Comparison of ENCODE assay signal across 9 mouse cellular contexts in genomic region chr11:35837156-35838126, GRCm38 (mm10). TPM values are rescaled to one million over a fixed set of nuclear protein-coding genes. Genes with fewer than 3 reads are reported as not detected.
A peak's percentile ranks its signal among the peaks of the same experiment; 100 is the strongest.
DNase-seq lines count a peak whose midpoint lies in the region; ATAC-seq and TF ChIP-seq lines count a peak whose summit lies in the region.
"Had no signal": no experiment of that assay in that cellular context is flagged by ENCODE, and none has a peak within 500 bp of the region (broad histone marks: within the 10 kb centered on the region; RNA-seq: fewer than 3 reads in every experiment).

No protein-coding gene starts in this region.

- peak overlapping the region; percentile 44; the same call in 1 of the 2 replicates for H3K4me3 ChIP-seq in heart, embryonic 12.5 days
- peak overlapping the region; percentile 38; the same call in 1 of the 2 replicates for H3K4me3 ChIP-seq in embryonic facial prominence, embryonic 15.5 days (replicated peaks)
- peak overlapping the region in 1 of 2 experiments; percentile 5; a peak in 2 of 4 replicates for H3K4me3 ChIP-seq in liver, embryonic 14.5 days (ENCODE audit: insufficient read depth in 1 of 2, low read depth in 2 of 2, low read length in 2 of 2)

- no peaks in the 10 kb centered on the region for H3K27me3 ChIP-seq in heart, embryonic 12.5 days (replicated peaks)
- no peaks in the 10 kb centered on the region for H3K27me3 ChIP-seq in embryonic facial prominence, embryonic 15.5 days
- no peaks in the 10 kb centered on the region for H3K27me3 ChIP-seq in liver, embryonic 14.5 days (ENCODE audit: control insufficient read depth, insufficient read depth, low read length)

- no peaks in the 10 kb centered on the region for H3K9me3 ChIP-seq in heart, embryonic 12.5 days (replicated peaks)
- no peaks in the 10 kb centered on the region for H3K9me3 ChIP-seq in embryonic facial prominence, embryonic 15.5 days (replicated peaks)
- H3K9me3 ChIP-seq in liver, embryonic 14.5 days (ENCODE audit: control insufficient read depth, low read length) = no peaks in the 10 kb centered on the region

- H3K27ac ChIP-seq in heart, embryonic 12.5 days (ENCODE audit: poor library complexity, severe bottlenecking) = peak overlapping the region; percentile 36; the same call in 1 of the 2 replicates
- peak overlapping the region; percentile 31; the same call in 1 of the 2 replicates for H3K27ac ChIP-seq in embryonic facial prominence, embryonic 15.5 days (replicated peaks)
- H3K27ac ChIP-seq in liver, embryonic 14.5 days = no peak overlapping the region

- H3K9ac ChIP-seq in heart, embryonic 12.5 days = no peak overlapping the region
- H3K9ac ChIP-seq in embryonic facial prominence, embryonic 15.5 days = no peak overlapping the region
- H3K9ac ChIP-seq in liver, embryonic 14.5 days (replicated peaks) = no peak overlapping the region

- H3K4me2 ChIP-seq in heart, embryonic 12.5 days = peak overlapping the region; percentile 72
- peak overlapping the region; percentile 64 for H3K4me2 ChIP-seq in embryonic facial prominence, embryonic 15.5 days (replicated peaks)
- peak overlapping the region; percentile 79 for H3K4me2 ChIP-seq in liver, embryonic 14.5 days (ENCODE audit: low read depth)

- no peak for DNase-seq in heart, adult 11 months
- DNase-seq in A20 (ENCODE audit: low read depth, low spot score) = peak; percentile 42
- no peak for DNase-seq in liver, embryonic 14.5 days (ENCODE audit: low read depth in 3 of 3, low spot score in 3 of 3)
- DNase-seq in urinary bladder, postnatal 14 days (ENCODE audit: low spot score) = no peak
- no peak for DNase-seq in frontal cortex, postnatal 25 days (ENCODE audit: low spot score in 2 of 2)
- no peak for DNase-seq in gastrocnemius, postnatal 14 days

- H3K36me3 ChIP-seq in heart, embryonic 12.5 days = peaks cover 3% of the 10 kb centered on the region
- peaks cover 1% of the 10 kb centered on the region for H3K36me3 ChIP-seq in embryonic facial prominence, embryonic 15.5 days
- no peaks in the 10 kb centered on the region for H3K36me3 ChIP-seq in liver, embryonic 14.5 days (replicated peaks; ENCODE audit: control insufficient read depth, insufficient read depth, low read depth)

- ATAC-seq in heart, embryonic 12.5 days (ENCODE audit: insufficient number of reproducible peaks, low FRiP score) = no peak
- ATAC-seq in embryonic facial prominence, embryonic 15.5 days (ENCODE audit: insufficient number of reproducible peaks, low FRiP score, low TSS enrichment, low read depth) = no peak
- ATAC-seq in liver, embryonic 14.5 days (ENCODE audit: insufficient read depth) = no peak

- intact Hi-C loops in gastrocnemius, postnatal 14 days (cut with DNase I; ENCODE audit: low total_unique reads) = no loop called here

- WGBS in heart, embryonic 12.5 days = 64% methylated on average over 5 of the region's 5 CpGs
- WGBS in embryonic facial prominence, embryonic 15.5 days = 70% methylated on average over 5 of the region's 5 CpGs
- 56% methylated on average over 5 of the region's 5 CpGs for WGBS in liver, embryonic 14.5 days (ENCODE audit: insufficient replicate concordance)

- peak; percentile 15; the same call in 1 of the 2 replicates for TF ChIP-seq CTCF in liver, embryonic 14.5 days (IDR thresholded peaks at IDR 0.05; ENCODE audit: low read depth)

- TF ChIP-seq EP300 in liver, embryonic 14.5 days (IDR thresholded peaks at IDR 0.05; ENCODE audit: low read depth) = no peak

- peaks cover 13% of the 10 kb centered on the region for H3K4me1 ChIP-seq in heart, embryonic 12.5 days (replicated peaks)
- H3K4me1 ChIP-seq in embryonic facial prominence, embryonic 15.5 days = peaks cover 12% of the 10 kb centered on the region
- peaks cover 11% of the 10 kb centered on the region in 2 experiments for H3K4me1 ChIP-seq in liver, embryonic 14.5 days (replicated peaks; ENCODE audit: control insufficient read depth in 2 of 2, insufficient read depth in 2 of 2, low read length in 1 of 2)

RNA-seq across cellular contexts. Expression of gene Rars, which starts 3.1 kb away (rescaled TPM):
- polyA plus RNA-seq in heart, embryonic 12.5 days (2016; fragmentation: Nextera tagmentation; extraction: Ambion mirVana) = 68.5 and 73.8 TPM in 2 replicates
- polyA plus RNA-seq in embryonic facial prominence, embryonic 15.5 days (2015; fragmentation: Nextera tagmentation; extraction: Ambion mirVana) = 77.1 and 77.8 TPM in 2 replicates
- 22.4 and 35.4 TPM in 2 replicates for polyA plus RNA-seq in liver, embryonic 14.5 days (2012; rRNA removed)
- 54.5 and 54.8 TPM in 2 replicates for polyA plus RNA-seq in liver, embryonic 14.5 days (2014; fragmentation: Nextera tagmentation; extraction: Ambion mirVana)
- 10 to 100 TPM; 47.8 to 56.6 TPM for total RNA-seq in gastrocnemius, postnatal 14 days (2021)

RNA-seq across cellular contexts. Expression of gene Fbll1, which starts 38.8 kb away (rescaled TPM):
- polyA plus RNA-seq in heart, embryonic 12.5 days (2016; fragmentation: Nextera tagmentation; extraction: Ambion mirVana) = not detected in 2 replicates
- 0.11 and 0.15 TPM in 2 replicates for polyA plus RNA-seq in embryonic facial prominence, embryonic 15.5 days (2015; fragmentation: Nextera tagmentation; extraction: Ambion mirVana)
- 0.14 TPM in 1 of 2 replicates, not detected in the other for polyA plus RNA-seq in liver, embryonic 14.5 days (2012; rRNA removed)
- not detected in 2 replicates for polyA plus RNA-seq in liver, embryonic 14.5 days (2014; fragmentation: Nextera tagmentation; extraction: Ambion mirVana)
- not detected for total RNA-seq in gastrocnemius, postnatal 14 days (2021)
- total RNA-seq: heart, adult 18-20 months had no signal
